Mouse (Mus musculus): ENCODE measurements around the gene Fam216a.

- TF ChIP-seq EP300 (IDR thresholded peaks at IDR 0.05; ENCODE audit: low read depth) (peak; percentile 72; the same call in 1 of the 2 replicates), CTCF (IDR thresholded peaks at IDR 0.05; ENCODE audit: low read depth) (peak; percentile 40)
Measured at GRCm38 (mm10) chr5:122314966-122315667, 57.0 kb downstream of the Fam216a start.
